Mouse (Mus musculus) adrenal gland, postnatal 10 days (tissue): Measurements from ENCODE around the gene Tnfaip3. TPM values are rescaled to one million over a fixed set of nuclear protein-coding genes. Genes with fewer than 3 reads are reported as not detected.

ENCODE experiments used
- DNase-seq: peaks from one replicate; pipeline ENCODE4 v3.0.0; 2021; ENCODE audit warnings: mixed read lengths
- total RNA-seq, 2 experiments: library from RNA; stranded (reverse); gene quantifications; 2 replicates each; pipeline ENCODE4 v1.2.3; 2021

The Tnfaip3 gene
- total RNA-seq, 2 experiments from 2014 or later, result 6.1 to 7.5 TPM

- no peak for DNase-seq
Measured at GRCm38 (mm10) chr10:19016823-19017471, 1.5 kb upstream of the Tnfaip3 start.

DNA sequence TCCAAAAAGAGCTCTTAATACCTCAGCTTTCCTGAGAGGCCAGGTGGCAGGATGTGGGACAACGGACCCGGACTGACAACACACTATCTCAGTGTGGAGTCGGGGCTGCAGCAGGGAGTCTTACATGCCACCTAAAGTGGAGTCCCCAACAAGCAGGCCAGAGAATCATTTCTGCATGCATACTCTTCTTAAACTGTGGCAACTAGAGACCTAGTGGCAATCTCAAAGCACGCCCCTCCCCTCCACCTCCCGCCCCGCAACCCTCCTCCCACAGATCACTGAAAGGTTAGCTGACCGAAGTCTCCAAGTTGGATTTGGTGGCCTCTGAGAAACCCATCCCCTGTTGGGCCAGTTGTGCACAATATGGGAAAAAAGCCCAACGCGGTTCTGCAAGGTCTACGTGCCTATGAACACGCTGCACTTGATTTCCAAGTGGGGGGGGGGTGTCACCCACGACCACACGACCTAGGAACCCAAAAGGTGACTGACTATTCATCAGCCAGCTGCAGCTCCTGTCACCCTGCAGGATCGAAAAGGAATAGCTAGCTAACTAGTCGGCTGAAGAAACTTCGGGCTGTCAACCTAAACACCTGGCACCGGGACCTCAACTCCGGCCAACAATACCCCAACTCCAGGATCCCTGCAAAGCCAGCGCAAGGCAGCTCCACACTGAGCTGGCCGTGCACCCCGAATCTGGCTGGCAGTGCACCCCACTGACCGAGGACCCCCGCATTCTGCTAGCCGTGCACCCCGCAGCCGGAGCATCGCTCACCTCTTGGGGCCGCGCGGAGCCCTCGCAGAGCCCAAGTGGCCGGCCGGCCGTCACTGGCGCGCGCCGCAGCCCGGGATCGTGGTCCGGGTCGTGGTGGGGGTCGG is 838 bp downstream of the Tnfaip3 start:
- DNase-seq, result peak; percentile 43

- no peak for DNase-seq
Measured at GRCm38 (mm10) chr10:19013351-19013750, 2.1 kb downstream of the Tnfaip3 start.

DNA sequence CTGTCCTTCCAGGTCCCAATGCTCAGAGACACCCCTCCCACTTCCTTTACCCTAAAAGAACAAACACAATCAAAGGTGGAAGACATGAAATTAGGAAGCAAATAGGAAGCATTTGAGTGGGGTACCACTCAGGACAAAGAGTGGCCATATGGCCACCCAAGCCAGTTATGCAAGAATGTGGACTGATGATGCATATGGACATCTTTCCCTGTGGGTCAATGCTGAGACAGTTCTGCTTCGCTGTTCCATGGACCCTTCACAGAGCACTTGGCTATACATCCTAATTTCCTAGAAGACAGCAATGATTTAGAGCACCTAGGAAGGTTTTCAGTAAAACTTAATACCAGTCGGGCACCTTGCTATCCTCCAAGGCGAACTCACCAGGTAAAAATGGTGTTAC is 2.8 kb downstream of the Tnfaip3 start:
- no peak for DNase-seq

DNA sequence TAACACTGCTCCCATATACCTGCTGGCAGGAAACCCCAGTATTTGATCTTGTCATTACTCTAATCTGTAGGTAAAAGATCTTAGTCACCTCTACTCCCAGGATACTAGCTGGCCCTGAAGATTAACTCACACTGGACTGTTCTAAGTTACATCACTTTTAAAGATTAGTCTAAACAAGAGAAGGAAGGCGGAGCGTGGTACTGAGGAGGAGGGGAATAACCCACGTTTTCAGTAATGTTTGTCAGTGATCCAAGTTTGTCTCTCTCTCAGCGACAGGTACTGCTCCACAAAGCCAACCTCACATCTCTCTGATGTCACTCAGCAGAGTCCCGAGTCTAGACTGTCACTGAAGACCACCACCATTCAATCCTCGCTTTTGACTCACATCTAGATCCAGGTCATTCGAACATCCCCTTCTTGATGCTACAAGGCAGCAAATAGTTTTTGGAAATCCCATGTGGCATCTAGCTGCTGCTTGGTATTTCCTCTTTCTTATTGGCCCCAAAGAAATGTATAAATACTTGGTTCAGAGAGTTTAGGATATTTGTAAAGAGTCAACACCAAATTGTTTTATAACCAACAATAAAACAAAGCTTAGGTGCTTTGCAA is 3.5 kb downstream of the Tnfaip3 start:
- no peak for DNase-seq

GRCm38 (mm10) chr10:19010414-19010813 is 5.0 kb downstream of the Tnfaip3 start:
- no peak for DNase-seq

- DNase-seq, result peak; percentile 54
Measured at GRCm38 (mm10) chr10:19009186-19009672, 6.2 kb downstream of the Tnfaip3 start.

GRCm38 (mm10) chr10:19008607-19008940 is 6.9 kb downstream of the Tnfaip3 start:
- no peak for DNase-seq

DNA sequence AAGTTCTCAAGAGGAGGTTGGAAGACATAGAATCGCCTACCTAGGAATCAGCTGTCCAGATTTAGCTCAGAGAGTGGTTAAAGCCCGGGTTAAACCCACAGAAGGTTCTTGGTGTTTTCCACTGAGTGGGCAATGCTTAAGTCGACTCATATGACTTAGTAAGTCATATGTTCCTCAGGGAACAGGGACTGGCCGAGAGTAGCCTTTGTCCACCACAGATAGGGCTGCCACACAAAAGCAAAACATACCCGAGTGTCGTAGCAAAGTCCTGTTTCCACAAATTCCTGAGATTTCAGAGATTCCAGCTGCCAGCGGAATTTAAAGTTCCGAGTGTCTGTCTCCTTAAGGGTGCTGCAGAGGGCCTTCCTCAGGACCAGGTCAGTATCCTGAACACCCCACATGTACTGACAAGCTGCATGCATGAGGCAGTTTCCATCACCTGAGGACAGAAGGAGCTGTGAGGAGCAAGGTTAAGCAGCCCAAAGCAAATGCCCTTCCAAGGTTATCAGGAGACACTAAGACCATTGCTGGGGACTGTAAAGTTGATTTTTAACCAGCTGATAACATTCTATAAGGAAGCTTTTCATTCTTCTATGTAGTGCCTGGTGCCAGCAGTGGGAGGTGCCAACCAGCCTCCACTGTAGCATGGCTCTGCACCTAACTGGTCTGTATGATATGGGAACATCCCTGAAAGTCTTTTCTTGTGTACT is 7.4 kb downstream of the Tnfaip3 start:
- no peak for DNase-seq

DNA sequence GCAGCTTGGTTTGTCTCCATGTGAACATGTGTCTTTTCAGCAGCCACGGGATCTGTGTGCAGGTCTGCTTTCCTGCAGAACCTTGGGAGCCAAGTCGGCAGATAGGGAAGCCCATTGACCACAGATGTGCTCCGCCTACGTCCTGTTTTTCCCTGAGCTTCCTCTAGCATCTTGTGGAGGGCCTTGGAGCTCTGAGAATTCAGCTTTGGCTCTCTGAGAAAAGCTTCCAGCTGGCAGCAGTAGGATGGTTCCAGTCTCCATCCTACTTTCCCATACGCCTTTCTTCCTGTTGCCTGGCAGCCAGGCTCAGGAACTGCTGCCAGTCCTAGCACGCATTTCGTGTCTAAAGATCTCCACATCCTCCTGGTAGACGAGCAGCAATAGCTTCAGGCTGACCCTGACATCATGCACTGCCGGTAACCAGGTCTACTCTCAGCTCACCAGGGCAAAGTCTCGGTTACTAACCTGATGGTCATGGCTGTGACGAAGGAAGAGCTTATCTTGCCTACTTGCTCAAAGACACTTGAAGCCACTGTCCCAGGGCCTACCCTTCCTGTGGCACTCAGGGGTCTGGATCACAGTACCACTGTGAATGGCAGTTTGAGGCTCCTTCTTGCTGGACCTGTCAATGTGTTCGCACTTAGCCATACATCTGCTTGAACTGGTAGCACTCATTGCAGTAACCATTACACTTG is 13.2 kb downstream of the Tnfaip3 start:
- no peak for DNase-seq

DNA sequence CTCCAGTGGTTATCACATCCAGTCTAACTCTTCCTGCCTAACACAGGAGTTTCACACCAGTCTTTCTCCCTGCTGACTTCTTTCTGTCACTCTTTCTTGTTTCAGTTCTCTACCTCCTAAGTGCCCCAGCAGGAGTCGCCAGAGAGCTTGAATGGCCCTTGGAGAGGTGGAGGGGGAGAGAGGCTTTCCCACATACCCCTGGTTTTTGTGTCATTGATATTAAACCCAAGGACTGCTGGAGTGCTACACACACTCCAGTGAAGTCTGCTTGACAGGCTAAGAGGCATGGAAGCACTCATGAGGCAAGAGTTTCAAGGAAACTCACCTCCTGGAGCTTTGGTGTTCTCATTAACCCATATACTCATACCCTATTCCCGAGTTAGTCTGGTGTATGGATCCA is 16.0 kb downstream of the Tnfaip3 start:
- DNase-seq, result no peak

DNA sequence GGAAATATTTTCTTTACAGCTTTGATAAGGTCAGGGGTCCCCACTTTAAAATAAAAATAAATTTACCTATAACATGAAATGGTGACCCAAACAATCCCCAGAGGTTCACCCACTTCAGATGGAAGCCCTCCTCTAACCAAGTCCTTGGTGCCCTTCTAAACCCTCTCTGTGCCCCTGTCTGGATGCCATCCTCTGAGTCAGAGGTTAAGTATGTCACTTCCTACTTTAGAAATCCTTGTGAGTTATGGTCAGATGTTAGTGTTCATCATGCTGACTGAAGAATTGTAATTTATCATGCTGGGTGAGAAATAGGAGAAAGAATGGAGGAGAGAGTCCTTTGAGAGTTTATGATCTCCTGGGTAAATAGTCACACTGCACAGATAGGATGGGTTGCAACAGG is 19.1 kb downstream of the Tnfaip3 start:
- no peak for DNase-seq

- DNase-seq, result no peak
Measured at GRCm38 (mm10) chr10:18995465-18996261, 19.8 kb downstream of the Tnfaip3 start.

- DNase-seq, result no peak
Measured at GRCm38 (mm10) chr10:18992971-18993370, 22.5 kb downstream of the Tnfaip3 start.

DNA sequence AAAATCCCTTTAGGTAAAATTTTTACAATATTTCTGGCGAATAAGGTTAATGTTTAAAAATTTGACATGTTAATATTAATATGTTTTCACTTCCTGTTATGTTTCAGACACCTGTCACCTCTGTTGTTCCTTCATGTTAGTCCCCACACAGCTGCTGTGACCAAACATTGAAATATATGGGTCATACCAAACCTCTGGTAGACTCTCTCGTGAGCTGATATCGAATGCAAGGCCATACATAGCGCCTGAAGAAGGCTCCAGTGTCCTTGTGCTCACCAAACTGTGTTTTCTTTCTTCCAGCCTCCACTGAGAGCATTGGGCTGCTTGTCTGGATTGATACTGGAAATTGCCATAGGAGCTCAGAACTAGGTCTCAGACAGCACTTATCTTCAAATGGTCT is 24.4 kb downstream of the Tnfaip3 start:
- no peak for DNase-seq

DNA sequence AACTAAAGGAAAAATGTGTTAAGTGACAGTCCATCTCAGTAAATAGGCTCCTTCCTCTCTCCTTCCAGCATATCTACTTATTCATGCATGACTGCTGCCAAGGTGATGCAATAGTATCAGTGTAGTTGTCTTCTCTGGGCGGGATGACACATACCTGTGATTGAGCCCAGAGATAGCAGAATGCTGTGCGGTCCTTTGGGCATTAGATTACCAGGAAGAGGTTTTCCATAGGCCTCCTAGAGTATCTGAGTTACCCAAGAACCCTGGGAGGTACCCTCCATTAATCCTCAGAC is 27.6 kb downstream of the Tnfaip3 start:
- no peak for DNase-seq

DNA sequence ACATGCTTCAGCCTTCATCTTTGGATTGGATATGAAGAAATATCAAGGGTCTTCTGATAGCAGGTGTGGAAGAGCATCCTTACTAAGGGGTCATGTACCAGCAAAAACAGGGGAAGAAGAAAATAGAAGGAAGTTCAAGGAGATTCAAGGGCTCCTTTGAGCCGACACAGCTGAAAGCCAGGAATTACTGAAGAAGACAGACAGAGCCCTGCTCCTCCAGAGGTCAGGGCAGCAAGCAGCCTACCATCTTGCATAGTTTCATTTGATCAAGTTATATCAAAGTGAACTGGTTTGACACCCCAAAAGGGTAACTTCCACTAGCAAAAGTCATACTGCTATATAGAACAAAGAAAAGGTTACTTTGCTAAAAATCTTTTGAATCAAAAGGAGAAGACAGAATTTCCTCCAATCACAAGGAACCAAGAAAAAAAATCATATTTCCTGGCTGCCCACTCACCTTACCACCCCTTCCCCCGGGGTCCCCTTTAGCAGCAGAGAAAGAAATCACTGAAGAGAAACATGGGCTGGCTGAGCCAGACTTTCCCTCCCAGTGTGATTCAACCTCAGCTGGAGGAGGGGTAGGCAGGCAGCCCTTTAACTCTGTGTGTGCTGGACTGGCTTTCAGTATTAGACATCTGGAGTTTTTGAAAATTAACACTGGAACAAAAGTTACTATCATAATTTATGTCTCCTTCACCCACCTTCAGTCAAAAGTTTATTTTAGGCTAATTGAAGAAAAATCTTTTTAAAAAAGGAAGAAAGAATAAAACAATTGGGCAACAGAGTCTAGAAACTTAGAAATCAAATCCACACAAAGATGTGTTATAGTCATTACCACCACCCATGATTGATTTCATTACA is 28.2 kb downstream of the Tnfaip3 start:
- DNase-seq, result no peak

GRCm38 (mm10) chr10:18985516-18985915 is 29.9 kb downstream of the Tnfaip3 start:
- DNase-seq, result no peak

DNA sequence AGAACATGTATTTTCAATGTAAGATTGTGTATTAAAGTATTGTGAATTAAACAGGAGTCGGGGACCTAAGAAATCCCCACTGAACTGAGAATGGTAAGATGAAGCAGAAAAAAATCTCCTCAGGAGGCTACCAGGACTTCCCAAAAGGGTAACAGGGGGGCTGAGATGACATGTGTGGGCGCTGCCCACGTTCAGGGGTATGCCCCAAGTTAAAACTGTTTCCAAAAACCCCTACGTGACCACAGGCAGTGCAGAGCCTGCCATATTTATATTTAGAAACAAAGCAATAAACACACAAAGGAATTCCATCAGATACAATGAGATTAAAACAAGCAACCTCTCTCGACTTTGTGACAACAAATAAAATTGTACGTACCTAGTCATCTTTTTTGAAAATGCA is 31.9 kb downstream of the Tnfaip3 start:
- DNase-seq, result no peak

DNA sequence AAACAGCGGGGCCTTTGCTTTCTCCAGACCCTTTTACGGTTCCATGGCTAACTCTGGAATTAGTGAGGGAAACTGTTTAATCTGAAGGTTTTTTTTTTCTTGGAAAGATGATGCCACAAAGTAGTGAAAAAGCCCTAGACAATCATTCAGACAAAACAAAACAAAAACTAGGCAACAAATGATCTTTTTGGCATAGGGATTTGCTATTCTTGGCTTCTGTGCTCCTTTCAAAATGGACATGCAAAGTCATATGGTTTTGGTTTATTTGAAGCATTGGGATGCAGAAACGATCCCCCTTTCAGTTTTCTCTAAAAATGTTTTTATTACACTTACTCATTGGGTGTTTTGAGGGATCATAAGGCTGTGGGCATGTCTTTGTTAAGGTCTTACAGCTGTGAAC is 41.0 kb downstream of the Tnfaip3 start:
- DNase-seq, result no peak
